Mouse (Mus musculus) layer of hippocampus, adult 11-12 months (tissue): Measurements from ENCODE around the gene Olfr1305.

Experiments
- DNase-seq: peaks from one replicate; pipeline ENCODE4 v3.0.0; 2022; ENCODE audit warnings: low spot score

Gene Olfr1305

DNA sequence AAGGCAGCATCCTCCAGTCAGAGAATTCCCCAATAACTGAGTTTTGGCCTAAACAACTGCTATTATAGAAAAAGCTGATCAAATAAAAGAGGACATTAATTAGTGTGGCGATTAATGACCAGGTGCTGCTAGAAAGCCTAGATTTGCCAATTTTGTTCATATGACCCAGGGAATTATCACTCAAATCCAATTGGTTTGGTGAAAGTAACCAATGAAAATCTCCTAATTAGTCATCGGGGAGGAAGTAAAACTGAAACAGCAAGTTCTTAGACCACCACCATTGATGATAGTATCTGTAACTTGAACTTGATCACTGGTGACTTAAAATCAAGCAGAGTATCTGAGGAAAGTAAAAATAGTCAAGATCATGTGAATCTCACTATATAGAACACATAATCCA is at the start of gene Olfr1305:
Gene Olfr1305 (minus strand): TSS at position 101 of the 400 bp plus-strand sequence.
- no peak for DNase-seq

DNA sequence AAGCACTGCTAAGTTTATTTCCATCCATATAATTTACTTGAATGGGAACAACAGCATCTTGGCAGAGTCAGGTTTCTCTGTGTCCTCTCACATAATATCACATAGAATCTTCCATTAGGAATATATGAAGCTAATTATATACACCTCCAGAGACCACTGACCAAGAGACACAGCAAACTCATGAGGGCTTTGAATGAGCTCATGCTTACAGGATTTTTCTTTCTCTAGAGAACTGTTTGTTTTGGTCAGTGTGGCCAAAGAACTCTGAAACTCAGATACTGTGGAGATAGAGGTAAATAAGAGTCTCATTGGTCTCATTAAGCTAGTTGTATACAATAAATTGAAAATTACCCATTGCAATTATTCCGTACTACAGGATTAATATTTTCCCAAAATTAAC is 39.2 kb upstream of the Olfr1305 start, which contains the start of gene Olfr1306:
Gene Olfr1306 (minus strand): TSS at position 101 of the 400 bp plus-strand sequence.
- DNase-seq, result no peak

DNA sequence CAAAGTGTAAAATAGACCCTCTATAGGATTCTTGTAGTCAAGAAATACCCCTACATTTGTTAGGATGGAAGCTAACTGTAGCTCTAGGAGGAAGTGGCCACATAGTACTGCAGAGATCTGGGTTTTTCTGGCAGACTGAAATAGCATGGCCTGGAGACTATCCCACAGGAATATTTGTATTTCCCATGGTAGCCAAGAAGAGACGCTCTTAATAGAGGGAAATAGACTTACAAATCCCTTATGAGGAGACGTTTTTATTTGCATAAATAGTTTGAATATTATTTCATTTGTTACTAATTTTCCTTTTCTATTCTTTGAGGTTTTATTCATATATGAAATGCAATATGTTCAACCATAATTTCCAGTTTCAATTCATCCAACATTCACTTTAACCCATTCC is 56.7 kb downstream of the Olfr1305 start, which contains the start of gene Olfr1303:
Gene Olfr1303 (minus strand): TSS at position 101 of the 400 bp plus-strand sequence.
- DNase-seq, result no peak
